Mouse (Mus musculus): ENCODE measurements around the gene Mast3. TPM values are rescaled to one million over a fixed set of nuclear protein-coding genes. Genes with fewer than 3 reads are reported as not detected.
A peak's percentile ranks its signal among the peaks of the same experiment; 100 is the strongest.

Gene Mast3
- polyA plus RNA-seq, 1 experiment: 175 TPM

DNA sequence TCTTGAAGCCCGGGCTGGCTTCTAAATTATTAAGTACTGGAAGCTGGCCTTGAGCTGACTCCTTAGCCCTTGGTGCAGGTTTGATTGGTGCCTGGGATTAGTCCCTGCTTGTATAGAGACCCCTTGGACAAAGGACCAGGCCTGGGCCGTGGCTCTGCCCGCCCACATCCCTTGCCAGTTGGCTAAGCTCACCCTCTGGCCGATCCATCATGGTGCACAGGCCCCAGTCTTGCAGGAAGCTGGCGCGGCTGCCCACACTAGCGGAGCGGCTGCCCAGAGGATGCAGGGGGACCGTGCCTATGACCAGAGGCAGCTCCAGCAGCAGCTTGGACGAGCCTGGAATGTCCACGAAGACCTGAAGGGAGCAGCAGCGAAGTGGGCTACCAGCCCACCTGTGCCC, 31.8 kb upstream of the Mast3 start:
- Histone ChIP-seq H3K36me3 (ENCODE audit: control insufficient read depth, insufficient read depth, low read length) (peaks cover 16% of the 10 kb centered on the region), H3K4me1 (ENCODE audit: control insufficient read depth, insufficient read depth, insufficient read length) (peaks cover 17% of the 10 kb centered on the region; the same call in 1 of the 2 replicates), H3K4me3 (ENCODE audit: extremely low read depth, insufficient read depth, insufficient read length) (no peak overlapping the region), H3K27me3 (ENCODE audit: control insufficient read depth, insufficient read depth, low read length) (no peaks in the 10 kb centered on the region), H3K27ac (ENCODE audit: insufficient read depth, low read length) (no peak overlapping the region)
- whole genome bisulfite sequencing: 93% methylated on average over 12 of the region's 12 CpGs
- no peak for DNase-seq (ENCODE audit: low read depth in 1 of 2, low spot score in 2 of 2)
- no peak for TF ChIP-seq POLR2A (IDR thresholded peaks at IDR 0.05; ENCODE audit: low read depth, low read length)
- TF ChIP-seq CTCF (IDR thresholded peaks at IDR 0.05; ENCODE audit: extremely low read depth, insufficient read depth, insufficient read length, insufficient replicate concordance): no peak

DNA sequence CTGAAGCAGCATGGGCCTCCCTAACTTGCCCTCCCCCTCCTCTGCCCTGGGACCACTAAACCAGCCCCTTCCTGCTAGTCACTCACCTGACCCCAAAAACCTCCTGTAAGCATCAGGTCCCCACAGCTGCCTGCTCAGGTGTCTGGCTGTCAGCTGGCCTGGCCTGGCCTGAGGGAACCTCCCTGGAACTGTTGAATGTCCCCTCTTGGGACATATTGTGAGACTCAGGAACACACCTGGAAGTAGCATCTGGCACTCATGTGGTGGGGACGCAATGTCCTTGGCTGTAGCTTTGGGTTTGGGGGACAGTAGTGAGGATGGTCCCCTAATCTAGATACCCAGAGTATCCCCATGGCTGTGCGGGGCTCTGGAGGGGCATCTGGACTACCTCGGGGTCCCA, 29.2 kb upstream of the Mast3 start:
- TF ChIP-seq POLR2A (IDR thresholded peaks at IDR 0.05; ENCODE audit: low read depth, low read length) (no peak), CTCF (IDR thresholded peaks at IDR 0.05; ENCODE audit: extremely low read depth, insufficient read depth, insufficient read length, insufficient replicate concordance) (no peak)
- no peak for DNase-seq (ENCODE audit: low read depth in 1 of 2, low spot score in 2 of 2)
- Histone ChIP-seq H3K4me3 (ENCODE audit: extremely low read depth, insufficient read depth, insufficient read length) (no peak overlapping the region), H3K4me1 (ENCODE audit: control insufficient read depth, insufficient read depth, insufficient read length) (peaks cover 14% of the 10 kb centered on the region; the same call in 1 of the 2 replicates), H3K36me3 (ENCODE audit: control insufficient read depth, insufficient read depth, low read length) (peaks cover 16% of the 10 kb centered on the region), H3K27me3 (ENCODE audit: control insufficient read depth, insufficient read depth, low read length) (no peaks in the 10 kb centered on the region), H3K27ac (ENCODE audit: insufficient read depth, low read length) (no peak overlapping the region; the same call in 1 of the 2 replicates)
- 96% methylated on average over 3 of the region's 3 CpGs for WGBS

DNA sequence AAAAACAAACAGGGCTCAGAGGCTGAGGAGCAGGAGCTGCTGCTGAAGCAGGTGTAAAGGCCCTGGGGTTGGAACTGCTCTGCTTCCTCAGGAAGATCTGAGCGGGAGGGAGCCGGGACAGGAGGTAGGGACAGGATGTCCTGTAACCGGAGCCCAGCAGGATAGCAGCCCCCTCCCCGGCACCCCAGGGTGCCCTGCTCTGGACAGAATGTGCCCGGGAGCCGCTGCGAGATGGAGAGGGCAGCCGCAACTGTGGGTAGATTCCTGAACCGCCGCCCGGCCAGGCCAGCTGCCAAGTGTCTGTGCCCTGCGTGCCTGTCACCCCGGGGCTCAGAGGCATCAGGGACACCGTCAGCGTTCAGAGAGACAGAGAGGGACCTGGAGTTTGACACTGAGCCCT, 28.7 kb upstream of the Mast3 start:
- H3K4me1 ChIP-seq (ENCODE audit: control insufficient read depth, insufficient read depth, insufficient read length): peaks cover 14% of the 10 kb centered on the region; the same call in 1 of the 2 replicates
- peaks cover 16% of the 10 kb centered on the region for H3K36me3 ChIP-seq (ENCODE audit: control insufficient read depth, insufficient read depth, low read length)
- H3K4me3 ChIP-seq (ENCODE audit: extremely low read depth, insufficient read depth, insufficient read length): peak overlapping the region; percentile 22; the same call in 1 of the 2 replicates
- TF ChIP-seq CTCF (IDR thresholded peaks at IDR 0.05; ENCODE audit: extremely low read depth, insufficient read depth, insufficient read length, insufficient replicate concordance): no peak
- TF ChIP-seq POLR2A (IDR thresholded peaks at IDR 0.05; ENCODE audit: low read depth, low read length): no peak
- H3K27ac ChIP-seq (ENCODE audit: insufficient read depth, low read length): peak overlapping the region; percentile 85
- DNase-seq (ENCODE audit: low read depth in 1 of 2, low spot score in 2 of 2): no peak
- no peaks in the 10 kb centered on the region for H3K27me3 ChIP-seq (ENCODE audit: control insufficient read depth, insufficient read depth, low read length)
- 53% methylated on average over 15 of the region's 15 CpGs for WGBS

DNA sequence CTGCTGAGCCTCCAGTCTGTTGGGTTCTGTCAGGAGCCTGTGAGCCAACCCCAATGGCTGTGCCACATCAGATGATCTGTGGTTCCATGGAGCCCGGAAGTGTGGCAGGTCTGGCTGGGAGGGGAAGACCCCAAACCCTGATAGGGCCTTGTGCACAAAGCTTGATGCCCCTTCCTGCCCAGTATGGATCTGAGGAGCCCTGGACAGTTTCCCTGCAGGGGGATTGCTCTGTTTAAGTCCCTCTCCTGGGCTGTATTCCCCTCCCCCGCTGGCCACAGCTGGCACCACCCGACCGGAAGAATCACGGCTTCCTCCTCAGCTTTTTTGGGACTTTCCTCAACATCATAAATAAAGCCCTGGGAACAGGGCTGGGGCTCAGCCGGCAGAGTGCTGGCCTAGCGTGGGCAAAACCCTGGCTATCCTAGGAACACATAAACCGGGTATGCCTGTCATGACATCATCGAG, 28.2 kb upstream of the Mast3 start:
- Histone ChIP-seq H3K4me3 (ENCODE audit: extremely low read depth, insufficient read depth, insufficient read length) (peak overlapping the region; percentile 22; the same call in 1 of the 2 replicates), H3K4me1 (ENCODE audit: control insufficient read depth, insufficient read depth, insufficient read length) (peaks cover 14% of the 10 kb centered on the region; the same call in 1 of the 2 replicates), H3K36me3 (ENCODE audit: control insufficient read depth, insufficient read depth, low read length) (peaks cover 16% of the 10 kb centered on the region), H3K27me3 (ENCODE audit: control insufficient read depth, insufficient read depth, low read length) (no peaks in the 10 kb centered on the region), H3K27ac (ENCODE audit: insufficient read depth, low read length) (peak overlapping the region; percentile 85)
- WGBS: 17% methylated on average over 9 of the region's 9 CpGs
- DNase-seq (ENCODE audit: low read depth in 1 of 2, low spot score in 2 of 2): no peak
- TF ChIP-seq CTCF (IDR thresholded peaks at IDR 0.05; ENCODE audit: extremely low read depth, insufficient read depth, insufficient read length, insufficient replicate concordance) (no peak), POLR2A (IDR thresholded peaks at IDR 0.05; ENCODE audit: low read depth, low read length) (no peak)

DNA sequence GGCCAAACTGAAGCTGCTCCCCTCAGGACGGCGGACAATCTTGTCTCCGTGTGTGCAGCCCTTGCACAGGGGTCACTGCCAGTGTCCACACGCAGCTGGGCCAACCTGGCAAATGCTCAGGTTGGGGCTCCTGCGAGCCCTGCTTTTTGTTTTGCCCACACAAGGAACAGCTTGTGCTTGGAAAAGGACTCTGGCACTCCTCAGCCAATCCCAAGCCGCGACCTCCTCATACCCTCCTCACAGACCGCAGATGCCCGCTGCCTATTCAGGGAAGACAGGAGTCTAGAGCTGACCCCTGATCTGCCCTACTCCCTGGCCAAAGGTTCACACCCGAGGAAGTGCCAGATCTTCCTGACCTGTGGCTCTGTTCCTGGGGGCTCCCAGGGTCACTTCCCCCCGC, 27.5 kb upstream of the Mast3 start:
- no peak for DNase-seq (ENCODE audit: low read depth in 1 of 2, low spot score in 2 of 2)
- Histone ChIP-seq H3K27ac (ENCODE audit: insufficient read depth, low read length) (peak overlapping the region; percentile 85; the same call in 1 of the 2 replicates), H3K36me3 (ENCODE audit: control insufficient read depth, insufficient read depth, low read length) (peaks cover 16% of the 10 kb centered on the region), H3K27me3 (ENCODE audit: control insufficient read depth, insufficient read depth, low read length) (no peaks in the 10 kb centered on the region), H3K4me3 (ENCODE audit: extremely low read depth, insufficient read depth, insufficient read length) (no peak overlapping the region), H3K4me1 (ENCODE audit: control insufficient read depth, insufficient read depth, insufficient read length) (peaks cover 14% of the 10 kb centered on the region; the same call in 1 of the 2 replicates)
- WGBS: 84% methylated on average over 11 of the region's 11 CpGs
- TF ChIP-seq CTCF (IDR thresholded peaks at IDR 0.05; ENCODE audit: extremely low read depth, insufficient read depth, insufficient read length, insufficient replicate concordance) (no peak), POLR2A (IDR thresholded peaks at IDR 0.05; ENCODE audit: low read depth, low read length) (no peak)

DNA sequence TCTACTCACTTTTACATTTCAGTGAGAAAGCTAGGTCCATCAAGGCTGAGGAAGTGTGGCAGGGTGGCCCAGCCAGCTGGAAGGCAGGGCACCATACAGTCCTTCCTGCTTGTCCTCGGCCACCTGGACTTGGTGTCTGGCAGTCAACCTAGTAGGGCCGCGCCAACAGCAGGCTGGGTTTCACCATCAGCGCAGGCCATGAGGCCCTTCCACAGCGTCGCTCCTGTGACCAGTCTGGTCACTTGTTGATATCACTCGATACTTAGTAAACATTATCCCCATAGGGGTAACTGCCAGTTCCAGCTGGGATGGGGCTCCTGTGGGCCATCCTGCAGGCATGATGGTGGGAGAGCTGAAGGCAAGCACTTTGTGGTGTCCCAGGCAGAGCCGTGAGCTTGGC, 26.7 kb upstream of the Mast3 start:
- no peak for TF ChIP-seq CTCF (IDR thresholded peaks at IDR 0.05; ENCODE audit: extremely low read depth, insufficient read depth, insufficient read length, insufficient replicate concordance)
- no peak for TF ChIP-seq POLR2A (IDR thresholded peaks at IDR 0.05; ENCODE audit: low read depth, low read length)
- 95% methylated on average over 8 of the region's 8 CpGs for WGBS

DNA sequence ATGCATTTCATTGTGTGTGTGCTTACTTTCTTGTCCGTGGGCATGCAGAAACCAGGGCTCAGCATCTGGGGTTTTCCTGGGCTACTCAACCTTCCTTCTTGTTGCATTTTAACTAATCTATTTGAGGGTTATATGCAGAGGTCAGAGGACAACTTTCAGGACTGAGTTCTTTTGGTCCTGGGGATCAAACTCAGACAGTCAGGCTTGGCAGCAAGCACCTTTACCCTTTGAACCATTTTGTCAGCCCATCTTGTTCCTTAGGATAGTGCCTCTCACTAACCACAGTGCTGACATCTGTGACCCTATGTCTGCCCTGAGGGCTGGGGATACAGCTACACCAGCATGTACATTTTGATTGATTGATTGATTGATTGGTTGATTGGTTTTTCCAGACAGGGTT, 22.9 kb upstream of the Mast3 start:
- Histone ChIP-seq H3K4me3 (ENCODE audit: extremely low read depth, insufficient read depth, insufficient read length) (no peak overlapping the region), H3K4me1 (ENCODE audit: control insufficient read depth, insufficient read depth, insufficient read length) (peaks cover 1% of the 10 kb centered on the region; the same call in 1 of the 2 replicates), H3K36me3 (ENCODE audit: control insufficient read depth, insufficient read depth, low read length) (no peaks in the 10 kb centered on the region), H3K27me3 (ENCODE audit: control insufficient read depth, insufficient read depth, low read length) (no peaks in the 10 kb centered on the region), H3K27ac (ENCODE audit: insufficient read depth, low read length) (no peak overlapping the region)
- TF ChIP-seq CTCF (IDR thresholded peaks at IDR 0.05; ENCODE audit: extremely low read depth, insufficient read depth, insufficient read length, insufficient replicate concordance): no peak
- TF ChIP-seq POLR2A (IDR thresholded peaks at IDR 0.05; ENCODE audit: low read depth, low read length): no peak
- WGBS: 89% methylated on average over 1 of the region's 1 CpGs
- no peak for DNase-seq (ENCODE audit: low read depth in 1 of 2, low spot score in 2 of 2)

More for the DNA sequence above, 26.7 kb upstream of the Mast3 start:
- peaks cover 14% of the 10 kb centered on the region; the same call in 1 of the 2 replicates for H3K4me1 ChIP-seq (ENCODE audit: control insufficient read depth, insufficient read depth, insufficient read length)
- DNase-seq (ENCODE audit: low read depth in 1 of 2, low spot score in 2 of 2): no peak
- H3K36me3 ChIP-seq (ENCODE audit: control insufficient read depth, insufficient read depth, low read length): peaks cover 9% of the 10 kb centered on the region
- no peak overlapping the region for H3K4me3 ChIP-seq (ENCODE audit: extremely low read depth, insufficient read depth, insufficient read length)
- no peaks in the 10 kb centered on the region for H3K27me3 ChIP-seq (ENCODE audit: control insufficient read depth, insufficient read depth, low read length)
- H3K27ac ChIP-seq (ENCODE audit: insufficient read depth, low read length): no peak overlapping the region

Measured in spleen, adult 2 months (tissue).